Mouse (Mus musculus) liver, postnatal 0 days (tissue): ENCODE data around the gene Nin.

Experiments used
- CTCF ChIP-seq: sonication (generic); IDR thresholded peaks from 2 replicates; pipeline ENCODE4 v1.5.1; 2016; ENCODE audit warnings: antibody characterized with exemption, low read depth
- EP300 ChIP-seq: IDR thresholded peaks from 2 replicates; pipeline ENCODE4 v1.6.1; 2016; ENCODE audit warnings: antibody characterized with exemption, low read depth, mild to moderate bottlenecking

- TF ChIP-seq CTCF (no peak), EP300 (no peak)
Observed at GRCm38 (mm10) chr12:70005103-70005502, 108.4 kb downstream of the Nin start.
